Mouse (Mus musculus) midbrain, embryonic 12.5 days (tissue): Measurements from ENCODE around the gene Zfp711. TPM values are rescaled to one million over a fixed set of nuclear protein-coding genes. Genes with fewer than 3 reads are reported as not detected.

Experiments
- ATAC-seq: fragments of 200-750 bp; cut with Nextera tagmentation; 2 replicates; pipeline ENCODE4 v1.8.0; 2017; ENCODE audit warnings: low read depth, moderate TSS enrichment, moderate library complexity; ENCODE audit not compliant: low FRiP score
- H3K27ac ChIP-seq: fragments of 300-500 bp; sonication (generic); replicated peaks from 2 replicates; pipeline ENCODE4 v1.5.1; 2016; ENCODE audit warnings: mild to moderate bottlenecking
- H3K27me3 ChIP-seq: fragments of 300-500 bp; sonication (generic); 2 replicates; pipeline ENCODE4 v1.6.1; 2016; ENCODE audit warnings: mild to moderate bottlenecking
- H3K36me3 ChIP-seq: fragments of 300-500 bp; sonication (generic); 2 replicates; pipeline ENCODE4 v1.6.1; 2016
- H3K4me1 ChIP-seq: fragments of 300-500 bp; sonication (generic); 2 replicates; pipeline ENCODE4 v1.6.1; 2016
- H3K4me2 ChIP-seq: fragments of 300-500 bp; sonication (generic); replicated peaks from 2 replicates; pipeline ENCODE4 v1.6.1; 2016; ENCODE audit warnings: mild to moderate bottlenecking, moderate library complexity
- H3K4me3 ChIP-seq: fragments of 300-500 bp; sonication (generic); 2 replicates; pipeline ENCODE4 v1.5.1; 2016; ENCODE audit warnings: mild to moderate bottlenecking
- H3K9ac ChIP-seq: fragments of 300-500 bp; sonication (generic); replicated peaks from 2 replicates; pipeline ENCODE4 v1.6.1; 2016; ENCODE audit warnings: mild to moderate bottlenecking, moderate library complexity
- H3K9me3 ChIP-seq: fragments of 300-500 bp; sonication (generic); 2 replicates; pipeline ENCODE4 v1.6.1; 2016; ENCODE audit warnings: mild to moderate bottlenecking
- WGBS: fragments of 180-500 bp; shearing (Covaris S2); methylation state at CpG from one replicate; pipeline ENCODE4 v1.1.7; 2016; 5-methylcytosine and 5-hydroxymethylcytosine counted together
- polyA plus RNA-seq: library from polyadenylated mRNA; unstranded; fragments of >200 nt; fragmentation: Nextera tagmentation; extraction: Ambion mirVana; gene quantifications from 2 replicates; pipeline ENCODE4 v1.2.1, GENCODE M21; 2016

Zfp711 gene
- 29.0 and 29.8 TPM in 2 replicates for polyA plus RNA-seq

GRCm38 (mm10) chrX:112600511-112601305 lies at the start of gene Zfp711:
Gene Zfp711, plus strand, starts transcription at chrX:112600526.
- peak within 1 kb of the TSS; percentile 46 for H3K4me2 ChIP-seq
- peak; percentile 98 for ATAC-seq
- peak within 1 kb of the TSS; percentile 90 for H3K27ac ChIP-seq
- H3K9ac ChIP-seq, result peak within 1 kb of the TSS; percentile 83
- no peaks in the 10 kb centered on the region for H3K4me1 ChIP-seq
- no peaks in the 10 kb centered on the region for H3K36me3 ChIP-seq
- WGBS, result 26% methylated on average over 62 of the region's 79 CpGs
- no peaks in the 10 kb centered on the region for H3K9me3 ChIP-seq
- no peaks in the 10 kb centered on the region for H3K27me3 ChIP-seq
- H3K4me3 ChIP-seq, result peak within 1 kb of the TSS; percentile 65

GRCm38 (mm10) chrX:112567716-112568115 lies 32.6 kb upstream of the Zfp711 start:
- ATAC-seq, result no peak
- 94% methylated on average over 2 of the region's 2 CpGs for whole genome bisulfite sequencing
- no peak overlapping the region for H3K27ac ChIP-seq

GRCm38 (mm10) chrX:112601306-112602120 lies 1.2 kb downstream of the Zfp711 start:
- no peaks in the 10 kb centered on the region for H3K4me1 ChIP-seq
- peak; percentile 72 for ATAC-seq
- H3K4me3 ChIP-seq, result peak overlapping the region; percentile 65
- no peaks in the 10 kb centered on the region for H3K36me3 ChIP-seq
- H3K4me2 ChIP-seq, result peak overlapping the region; percentile 46
- H3K9me3 ChIP-seq, result no peaks in the 10 kb centered on the region
- 27% methylated on average over 58 of the region's 81 CpGs for WGBS
- peak overlapping the region; percentile 90 for H3K27ac ChIP-seq
- peak overlapping the region; percentile 83 for H3K9ac ChIP-seq
- no peaks in the 10 kb centered on the region for H3K27me3 ChIP-seq

More at GRCm38 (mm10) chrX:112567716-112568115, 32.6 kb upstream of the Zfp711 start:
- Histone ChIP-seq H3K27me3 (no peaks in the 10 kb centered on the region), H3K9ac (no peak overlapping the region), H3K4me2 (no peak overlapping the region), H3K36me3 (no peaks in the 10 kb centered on the region), H3K9me3 (no peaks in the 10 kb centered on the region), H3K4me3 (no peak overlapping the region), H3K4me1 (no peaks in the 10 kb centered on the region)

GRCm38 (mm10) chrX:112675525-112675924 lies 75.2 kb downstream of the Zfp711 start:
- Histone ChIP-seq H3K4me3 (no peak overlapping the region), H3K4me2 (no peak overlapping the region), H3K4me1 (no peaks in the 10 kb centered on the region), H3K27me3 (no peaks in the 10 kb centered on the region), H3K9me3 (no peaks in the 10 kb centered on the region), H3K36me3 (no peaks in the 10 kb centered on the region), H3K9ac (no peak overlapping the region), H3K27ac (no peak overlapping the region)
- 74% methylated on average over 1 of the region's 1 CpGs for WGBS
- no peak for ATAC-seq

GRCm38 (mm10) chrX:112680605-112681004 lies 80.3 kb downstream of the Zfp711 start:
- ATAC-seq, result no peak
- WGBS, result 75% methylated on average over 5 of the region's 5 CpGs

More at GRCm38 (mm10) chrX:112680605-112681004, 80.3 kb downstream of the Zfp711 start:
- H3K9ac ChIP-seq, result no peak overlapping the region
- H3K36me3 ChIP-seq, result no peaks in the 10 kb centered on the region
- H3K27me3 ChIP-seq, result no peaks in the 10 kb centered on the region
- H3K4me2 ChIP-seq, result no peak overlapping the region
- no peaks in the 10 kb centered on the region for H3K9me3 ChIP-seq
- no peaks in the 10 kb centered on the region for H3K4me1 ChIP-seq
- H3K27ac ChIP-seq, result no peak overlapping the region
- no peak overlapping the region for H3K4me3 ChIP-seq

Other genes starting within 250 kb of the Zfp711 start
- gene Satl1, start 193.7 kb upstream of the Zfp711 start, polyA plus RNA-seq, result not detected in 2 replicates
- not detected in 2 replicates for gene 2010106E10Rik, start 105.3 kb upstream of the Zfp711 start, polyA plus RNA-seq
- gene Pof1b, start 98.1 kb downstream of the Zfp711 start, polyA plus RNA-seq, result 0.17 and 0.24 TPM in 2 replicates